Mouse (Mus musculus) cerebellum, adult 2 months (tissue): ENCODE results near the gene Fam71a. TPM values are rescaled to one million over a fixed set of nuclear protein-coding genes. Genes with fewer than 3 reads are reported as not detected.
A peak's percentile ranks its signal among the peaks of the same experiment; 100 is the strongest.

Experiments
- DNase-seq, 2 experiments: peaks; one replicate each; pipeline ENCODE4 v3.0.0; 2021
- H3K27ac ChIP-seq: fragments of 200-500 bp; 2 replicates; pipeline ENCODE4 v1.5.1; 2012; ENCODE audit warnings: low read length, control low read depth, inconsistent platforms; ENCODE audit not compliant: insufficient read depth
- H3K27me3 ChIP-seq: fragments of 200-500 bp; 2 replicates; pipeline ENCODE4 v1.6.1; 2012; ENCODE audit warnings: inconsistent platforms, mild to moderate bottlenecking, low read length, moderate library complexity; ENCODE audit not compliant: control insufficient read depth, insufficient read depth
- H3K4me1 ChIP-seq: fragments of 200-500 bp; 2 replicates; pipeline ENCODE4 v1.6.1; 2011; ENCODE audit warnings: low read length; ENCODE audit not compliant: control insufficient read depth, insufficient read depth
- H3K4me3 ChIP-seq: fragments of 200-500 bp; replicated peaks from 2 replicates; pipeline ENCODE3; 2011; ENCODE audit warnings: mild to moderate bottlenecking, low read depth, low read length, control low read depth; ENCODE audit not compliant: insufficient read depth
- CTCF ChIP-seq: fragments of 200-500 bp; IDR thresholded peaks from 2 replicates; pipeline ENCODE4 v1.5.1; 2011; ENCODE audit warnings: low read depth, mild to moderate bottlenecking, control low read depth, low read length, moderate library complexity, borderline replicate concordance; ENCODE audit not compliant: insufficient read depth
- POLR2A ChIP-seq: fragments of 200-500 bp; IDR thresholded peaks from 2 replicates; pipeline ENCODE4 v1.6.1; 2011; ENCODE audit warnings: low read length, control low read depth, borderline replicate concordance; ENCODE audit not compliant: insufficient read depth
- WGBS: fragments of 180-500 bp; shearing (Covaris S2); methylation state at CpG from one replicate; pipeline ENCODE4 v1.1.7; 2018; 5-methylcytosine and 5-hydroxymethylcytosine counted together
- polyA plus RNA-seq: library from polyadenylated mRNA; depleted of rRNA; stranded (reverse); fragments of >200 nt; gene quantifications from 2 replicates; pipeline ENCODE4 v1.2.3, GENCODE M21; 2012

Fam71a gene
- polyA plus RNA-seq, 1 experiment, result not detected

DNA sequence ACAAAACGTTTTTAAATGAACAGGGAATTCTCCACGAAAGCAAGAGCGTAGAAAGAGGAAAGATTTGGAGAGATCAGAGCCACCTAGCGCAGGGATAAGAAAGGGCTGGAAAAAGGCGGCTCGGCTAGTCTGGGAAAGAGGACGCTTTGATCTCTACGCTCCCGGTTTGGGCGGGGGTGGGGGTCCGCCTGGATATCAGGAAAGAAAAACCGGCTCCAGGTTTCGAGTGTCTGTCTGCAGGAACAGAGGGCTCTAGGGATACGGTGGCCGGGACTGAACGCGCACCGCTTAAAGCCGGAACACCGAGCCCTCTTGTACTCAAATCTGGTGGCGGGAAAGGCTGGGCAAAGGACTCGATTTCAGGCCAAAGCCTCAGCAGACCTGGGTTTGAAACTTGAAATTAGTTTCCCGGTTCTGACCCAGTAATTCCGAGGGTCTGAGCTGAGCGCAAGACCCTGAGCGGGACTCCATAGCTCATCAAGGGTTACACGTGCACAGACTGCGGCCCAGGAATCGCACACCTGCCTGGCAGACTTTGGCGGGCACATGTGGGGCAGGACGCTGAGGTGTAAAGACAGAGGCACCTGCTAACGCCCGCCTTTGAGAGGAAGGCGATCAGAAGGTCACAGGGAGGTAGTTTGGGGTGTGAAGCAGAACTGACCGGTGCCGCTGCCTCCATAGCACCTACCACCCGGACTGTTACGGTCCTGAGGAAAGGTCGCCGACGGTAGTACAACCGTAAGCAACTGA, 19.6 kb upstream of the Fam71a start:
- H3K4me3 ChIP-seq, result peak overlapping the region; percentile 64
- 5% methylated on average over 42 of the region's 42 CpGs for WGBS
- peaks cover 3% of the 10 kb centered on the region; the same call in 1 of the 2 replicates for H3K4me1 ChIP-seq
- DNase-seq, result peak; percentile 28 to 37
- no peak overlapping the region for H3K27ac ChIP-seq
- TF ChIP-seq POLR2A (no peak), CTCF (no peak)
- H3K27me3 ChIP-seq, result peaks cover 5% of the 10 kb centered on the region; the same call in 1 of the 2 replicates

GRCm38 (mm10) chr1:191183163-191184065, 18.8 kb upstream of the Fam71a start:
- TF ChIP-seq POLR2A (peak; percentile 79), CTCF (no peak)
- Histone ChIP-seq H3K27ac (no peak overlapping the region), H3K4me1 (peaks cover 3% of the 10 kb centered on the region; the same call in 1 of the 2 replicates), H3K27me3 (peaks cover 5% of the 10 kb centered on the region; the same call in 1 of the 2 replicates), H3K4me3 (peak overlapping the region; percentile 64)
- DNase-seq, result peak; percentile 89
- WGBS, result under 1% methylated on average over 67 of the region's 67 CpGs

DNA sequence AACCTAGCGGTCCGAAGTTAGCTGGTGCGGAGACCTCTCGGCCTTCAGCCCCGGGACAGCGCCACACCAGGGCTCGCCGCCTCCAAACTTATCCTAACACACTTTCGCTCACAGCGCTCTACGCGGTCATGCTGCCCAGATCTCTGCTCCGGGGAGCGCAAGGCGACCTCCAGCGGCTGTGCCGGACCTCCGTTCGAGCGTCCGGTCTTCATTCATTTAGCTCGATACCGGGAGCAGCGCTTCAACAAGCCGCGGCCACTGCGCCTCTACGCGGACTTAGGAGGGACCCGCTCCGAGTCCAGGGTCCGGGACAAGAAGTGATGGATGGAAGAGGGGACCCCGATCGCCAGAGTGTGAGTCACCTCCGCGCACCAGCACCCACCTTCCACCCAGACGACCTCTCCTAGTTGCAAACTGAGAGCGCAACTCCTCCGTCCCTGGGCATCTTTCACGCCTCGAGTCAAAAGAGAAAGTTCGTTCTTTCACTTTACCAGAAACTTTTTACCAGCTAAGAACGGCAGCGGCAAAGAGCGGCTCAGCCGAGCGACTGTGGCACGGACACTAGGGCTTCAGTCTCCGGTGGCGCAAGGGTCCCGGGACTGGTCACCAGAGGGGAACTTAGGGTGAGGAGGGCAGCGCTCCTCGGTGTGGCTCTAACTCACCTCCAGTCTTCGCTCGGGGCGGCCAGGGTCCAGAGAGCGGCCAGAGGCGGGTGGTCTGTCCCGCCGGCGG, 18.0 kb upstream of the Fam71a start:
- H3K27ac ChIP-seq, result no peak overlapping the region
- WGBS, result under 1% methylated on average over 61 of the region's 61 CpGs
- peak; percentile 58 to 61 for DNase-seq
- H3K4me3 ChIP-seq, result peak overlapping the region; percentile 64
- H3K4me1 ChIP-seq, result peaks cover 3% of the 10 kb centered on the region; the same call in 1 of the 2 replicates
- TF ChIP-seq CTCF (peak; percentile 19; the same call in 1 of the 2 replicates), POLR2A (no peak)
- peaks cover 5% of the 10 kb centered on the region; the same call in 1 of the 2 replicates for H3K27me3 ChIP-seq

DNA sequence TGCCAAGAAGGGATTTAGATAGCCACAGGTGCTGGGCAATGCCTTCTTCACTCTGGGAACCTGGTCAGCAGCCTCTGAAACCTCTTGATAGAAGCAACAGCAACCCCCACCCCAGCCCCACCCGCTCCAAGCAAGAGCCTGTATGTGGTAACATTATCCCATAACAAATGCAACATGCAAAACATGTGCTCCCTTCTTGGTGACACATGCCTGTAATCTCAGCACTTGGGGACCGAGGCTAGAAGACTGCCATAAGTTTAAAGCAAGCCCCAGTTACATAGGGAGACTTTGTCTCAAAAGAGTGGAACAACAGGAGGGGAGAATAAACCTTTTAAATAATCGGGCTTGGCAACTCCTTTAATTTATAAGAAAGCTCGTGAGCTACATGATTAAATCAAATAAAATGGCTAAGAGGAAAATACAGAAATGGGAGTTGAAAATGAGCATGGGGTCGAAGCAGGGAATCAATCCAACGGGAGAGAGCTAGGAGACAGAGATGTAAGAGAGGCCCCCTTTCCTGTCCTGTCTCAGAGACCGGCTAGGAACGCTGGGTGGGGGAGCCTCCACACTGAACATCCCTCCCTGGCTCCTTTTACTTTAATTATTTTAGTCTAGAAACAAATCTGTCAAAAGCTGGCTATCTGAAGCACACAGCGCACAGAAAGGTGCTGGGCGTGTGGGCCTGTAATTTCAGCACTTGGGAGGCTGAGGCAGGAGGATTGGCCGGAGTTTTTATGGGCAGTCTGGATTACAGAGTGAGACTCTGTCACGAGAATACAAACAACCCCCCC, 17.0 kb upstream of the Fam71a start:
- DNase-seq, result no peak
- Histone ChIP-seq H3K27me3 (peaks cover 5% of the 10 kb centered on the region; the same call in 1 of the 2 replicates), H3K4me1 (peaks cover 3% of the 10 kb centered on the region; the same call in 1 of the 2 replicates), H3K4me3 (no peak overlapping the region), H3K27ac (no peak overlapping the region)
- TF ChIP-seq CTCF (no peak), POLR2A (no peak)
- WGBS, result 58% methylated on average over 12 of the region's 12 CpGs

- Histone ChIP-seq H3K4me3 (no peak overlapping the region), H3K27ac (no peak overlapping the region), H3K27me3 (peaks cover 5% of the 10 kb centered on the region; the same call in 1 of the 2 replicates), H3K4me1 (no peaks in the 10 kb centered on the region; the same call in 1 of the 2 replicates)
- DNase-seq, result no peak
- WGBS, result 87% methylated on average over 4 of the region's 4 CpGs
- TF ChIP-seq CTCF (no peak), POLR2A (no peak)
Measured at GRCm38 (mm10) chr1:191180397-191180796, 15.8 kb upstream of the Fam71a start.

- TF ChIP-seq CTCF (no peak), POLR2A (no peak)
- Histone ChIP-seq H3K27ac (no peak overlapping the region), H3K4me3 (no peak overlapping the region), H3K4me1 (no peaks in the 10 kb centered on the region), H3K27me3 (peaks cover under 1% of the 10 kb centered on the region; the same call in 1 of the 2 replicates)
- WGBS, result 89% methylated on average over 2 of the region's 2 CpGs
- DNase-seq, result no peak
Measured at GRCm38 (mm10) chr1:191179846-191180245, 15.2 kb upstream of the Fam71a start.
